Mouse (Mus musculus): ENCODE measurements at regions not wholly inside any gene's neighbourhood (a gene's known extent, or its start where the extent isn't known, plus 50 kb on each side); places are given as distances from the start of the nearest gene placed in this dataset.

DNA sequence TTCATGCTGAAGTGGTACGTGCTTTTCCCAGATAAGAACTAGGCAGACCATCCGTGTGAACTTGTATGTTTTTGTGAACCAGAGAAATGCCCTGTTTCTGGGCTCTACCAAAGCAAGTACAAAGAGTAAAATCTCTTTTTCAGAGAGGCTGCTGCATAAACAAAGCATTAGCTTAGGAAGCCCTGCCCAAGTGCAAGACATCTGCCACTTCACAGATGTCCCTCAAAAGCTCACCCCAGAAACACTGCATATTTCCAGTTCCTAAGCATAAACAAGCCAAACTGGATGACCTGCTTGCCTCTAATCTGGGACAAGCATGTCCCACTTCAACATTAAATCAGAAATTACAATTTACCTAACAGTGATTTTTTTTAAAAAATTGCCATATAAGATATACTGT, 556.7 kb downstream of the 1190002N15Rik start:
- TF ChIP-seq POLR2A (IDR thresholded peaks at IDR 0.05; ENCODE audit: control insufficient read depth, extremely low read depth, insufficient read depth, low read length, poor library complexity): no peak
- no peak for TF ChIP-seq CTCF (IDR thresholded peaks at IDR 0.05; ENCODE audit: borderline replicate concordance, control insufficient read depth, extremely low read depth, insufficient read depth, low read length, poor library complexity)

All from thymus, adult 2 months (tissue).